Mouse (Mus musculus) lung, adult 2 months (tissue): ENCODE measurements around the gene Ccdc40. TPM values are rescaled to one million over a fixed set of nuclear protein-coding genes. Genes with fewer than 3 reads are reported as not detected.

Experiments used
- DNase-seq: peaks from one replicate; pipeline ENCODE4 v3.0.0; 2022
- H3K4me1 ChIP-seq: fragments of 200-500 bp; 2 replicates; pipeline ENCODE4 v1.6.1; 2011; ENCODE audit warnings: low read length; ENCODE audit not compliant: control insufficient read depth, insufficient read depth
- H3K4me3 ChIP-seq: fragments of 200-500 bp; replicated peaks from 2 replicates; pipeline ENCODE3; 2011; ENCODE audit warnings: low read depth, mild to moderate bottlenecking, control low read depth, low read length; ENCODE audit errors: extremely low read depth
- CTCF ChIP-seq: fragments of 200-500 bp; IDR thresholded peaks from 2 replicates; pipeline ENCODE4 v1.5.1; 2011; ENCODE audit warnings: mild to moderate bottlenecking, low read length, control low read depth; ENCODE audit not compliant: insufficient read depth
- POLR2A ChIP-seq: fragments of 200-500 bp; IDR thresholded peaks from 2 replicates; pipeline ENCODE4 v1.6.1; 2011; ENCODE audit warnings: low read depth, mild to moderate bottlenecking, control low read depth, low read length, borderline replicate concordance; ENCODE audit errors: extremely low read depth
- WGBS: fragments of 180-500 bp; shearing (Covaris S2); methylation state at CpG from one replicate; pipeline ENCODE4 v1.1.7; 2018; 5-methylcytosine and 5-hydroxymethylcytosine counted together
- polyA plus RNA-seq: library from polyadenylated mRNA; depleted of rRNA; stranded (reverse); fragments of >200 nt; gene quantifications from 2 replicates; pipeline ENCODE4 v1.2.3, GENCODE M21; 2012

Ccdc40 gene
- polyA plus RNA-seq, 1 experiment = 9.7 TPM

DNA sequence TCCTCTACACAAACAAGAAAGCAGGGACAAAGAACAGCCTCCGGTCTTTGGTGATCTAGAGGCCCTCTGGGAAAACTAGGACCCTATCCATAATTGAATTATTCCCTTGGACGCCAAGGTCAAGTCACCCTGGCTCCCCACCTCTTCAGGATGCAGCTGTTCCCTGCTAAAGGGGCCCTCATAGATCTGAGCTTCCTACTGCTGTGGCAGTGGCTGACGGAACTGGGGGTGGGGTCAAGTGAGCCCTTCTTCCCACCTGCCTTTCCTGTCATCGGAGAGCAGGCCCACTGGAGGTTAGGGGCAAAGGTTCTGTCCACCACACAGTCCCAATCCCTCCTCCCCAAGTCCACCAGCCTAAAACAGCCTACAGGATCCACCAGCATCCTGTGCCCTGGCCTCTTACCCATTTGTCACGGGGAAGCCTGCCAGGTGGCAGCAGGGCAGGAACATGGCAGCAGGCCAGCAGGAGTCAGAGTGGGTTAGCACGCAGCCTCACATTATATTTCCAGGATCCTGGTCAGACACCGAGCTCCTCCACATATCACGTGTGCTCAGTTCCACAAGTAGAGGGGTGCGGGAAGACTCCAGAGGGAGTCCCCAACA is 12.4 kb upstream of the Ccdc40 start:
- WGBS = 38% methylated on average over 9 of the region's 9 CpGs
- peaks cover 8% of the 10 kb centered on the region; the same call in 1 of the 2 replicates for H3K4me1 ChIP-seq
- DNase-seq = peak; percentile 50
- H3K4me3 ChIP-seq = no peak overlapping the region
- TF ChIP-seq POLR2A (no peak), CTCF (no peak)

DNA sequence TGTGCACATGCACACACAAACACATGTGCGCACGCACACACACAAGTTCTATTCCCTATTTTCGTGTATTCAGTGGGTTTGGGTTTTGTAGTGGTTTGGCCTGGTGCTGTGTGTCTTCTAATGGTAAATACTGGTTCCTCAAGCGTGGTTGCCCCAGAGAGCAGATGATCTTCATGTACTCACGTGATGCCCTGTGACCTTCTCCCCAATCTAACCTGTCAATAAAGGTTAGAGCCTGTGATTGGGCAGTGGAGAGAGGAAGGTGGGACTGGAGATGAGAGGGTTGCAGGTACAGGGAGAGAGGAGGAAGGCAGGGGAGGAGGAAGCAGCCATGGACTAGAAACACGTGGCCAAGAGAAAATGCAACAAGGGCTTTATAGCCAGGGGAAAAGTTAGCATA is 10.5 kb upstream of the Ccdc40 start:
- no peak for DNase-seq
- Histone ChIP-seq H3K4me1 (peaks cover 8% of the 10 kb centered on the region; the same call in 1 of the 2 replicates), H3K4me3 (no peak overlapping the region)
- TF ChIP-seq POLR2A (no peak), CTCF (no peak)
- WGBS = 84% methylated on average over 6 of the region's 6 CpGs

DNA sequence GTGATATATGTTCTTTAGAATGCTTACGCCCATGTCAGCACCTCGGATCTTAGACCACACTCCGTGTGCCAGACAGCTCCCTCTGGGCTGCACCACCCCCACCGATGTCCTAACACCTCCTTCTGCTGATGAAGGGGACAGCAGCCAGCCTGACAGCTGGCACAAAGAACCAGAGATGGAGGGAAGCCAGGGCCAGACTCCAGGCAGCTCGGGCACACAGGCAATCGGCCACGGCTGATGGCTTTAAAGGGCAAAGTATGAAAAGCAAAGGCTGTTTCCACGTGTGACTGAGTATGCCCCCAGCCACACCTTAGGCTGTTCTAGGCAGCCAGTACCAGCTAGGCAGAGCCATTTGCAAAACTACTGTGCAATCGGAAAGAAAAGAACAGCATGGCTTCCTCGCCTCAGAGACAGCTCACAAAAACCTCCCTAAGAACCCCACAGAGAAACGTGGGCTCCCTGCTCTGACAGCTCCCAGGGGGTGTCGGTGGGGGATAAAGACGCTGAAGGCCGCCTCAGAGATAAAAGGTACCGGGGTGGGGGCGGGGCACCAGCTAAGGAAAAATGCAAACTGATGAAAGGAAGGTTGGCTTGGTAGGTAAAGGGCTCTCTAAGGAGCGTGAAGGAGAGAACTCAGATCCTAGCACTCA is 8.4 kb upstream of the Ccdc40 start:
- TF ChIP-seq CTCF (no peak), POLR2A (no peak)
- WGBS = 52% methylated on average over 17 of the region's 17 CpGs
- H3K4me3 ChIP-seq = no peak overlapping the region
- H3K4me1 ChIP-seq = peaks cover 8% of the 10 kb centered on the region; the same call in 1 of the 2 replicates
- peak; percentile 40 for DNase-seq

DNA sequence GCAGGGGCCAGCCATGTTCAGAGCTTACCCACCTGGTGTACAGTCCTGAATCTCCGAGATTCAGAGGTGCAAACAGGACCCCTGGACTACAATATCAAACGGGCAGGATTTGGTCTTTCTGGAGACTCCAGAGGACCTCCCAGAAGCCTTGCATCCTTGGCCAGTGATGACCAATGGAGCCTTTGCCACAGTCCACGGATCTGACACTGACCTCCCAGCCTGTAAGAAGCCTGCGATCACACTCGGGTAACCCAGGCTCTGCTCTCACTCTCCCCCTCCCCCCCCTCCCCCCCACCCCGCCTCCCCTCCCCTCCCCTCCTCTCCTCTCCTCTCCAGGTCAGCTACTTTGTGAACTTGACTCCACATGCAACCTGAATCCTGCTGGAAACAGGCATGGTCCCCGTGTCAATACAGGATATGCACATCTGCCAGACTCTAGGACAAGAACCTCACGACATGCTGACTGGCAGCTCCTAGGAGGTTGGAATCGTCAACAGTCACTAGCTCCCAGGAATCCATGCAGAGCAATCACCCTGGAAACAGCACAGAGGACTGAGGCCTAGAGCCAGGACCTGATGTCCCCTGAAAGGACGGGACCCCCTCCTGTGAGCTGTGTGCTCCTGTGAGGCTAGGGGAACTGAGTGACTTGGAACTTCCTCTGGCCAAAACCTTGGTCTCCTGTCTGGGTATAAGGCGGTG is 6.4 kb upstream of the Ccdc40 start:
- TF ChIP-seq POLR2A (no peak), CTCF (no peak)
- Histone ChIP-seq H3K4me3 (no peak overlapping the region), H3K4me1 (0 out of 2 replicates have a peak, but pooled peaks cover 2% of the 10 kb centered on the region)
- WGBS = 70% methylated on average over 10 of the region's 11 CpGs
- no peak for DNase-seq

DNA sequence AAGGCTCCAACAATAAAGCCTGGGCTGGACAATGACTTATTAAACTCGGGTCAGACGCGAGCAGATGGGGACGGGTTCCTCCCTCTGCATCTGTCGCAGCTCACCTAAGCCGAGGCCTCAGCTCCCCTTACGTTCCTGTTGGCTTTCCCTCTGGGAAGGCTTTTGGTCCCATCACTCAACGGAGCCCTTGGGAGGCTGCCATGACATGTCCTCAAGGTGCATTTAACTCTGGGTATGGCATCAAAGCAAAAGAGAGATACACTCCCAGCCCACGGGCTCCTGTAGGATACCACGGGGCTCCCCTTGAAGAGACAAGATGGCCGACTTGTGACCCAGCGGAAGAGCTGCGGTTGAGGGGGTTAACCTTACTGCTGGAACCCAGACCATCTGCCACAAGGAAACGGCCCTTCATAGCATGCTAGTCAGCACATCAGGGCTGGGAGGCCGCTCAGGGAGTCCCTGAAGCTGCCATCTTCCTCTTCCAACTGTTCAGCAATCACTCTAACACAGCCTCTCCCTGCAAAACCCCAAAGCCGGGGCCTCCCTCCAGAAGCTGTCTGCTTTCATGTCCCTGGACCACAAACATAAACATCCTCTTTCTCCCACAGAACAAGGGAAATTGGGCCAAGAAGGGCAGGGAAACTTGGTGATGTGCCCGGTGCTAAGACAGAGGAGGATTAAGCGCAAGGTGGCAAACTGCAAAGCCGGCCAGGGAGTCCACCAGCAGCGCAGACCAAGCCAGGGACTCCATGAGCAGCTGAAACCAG is 5.1 kb upstream of the Ccdc40 start:
- DNase-seq = peak; percentile 18
- TF ChIP-seq POLR2A (no peak), CTCF (no peak)
- 63% methylated on average over 20 of the region's 20 CpGs for WGBS
- Histone ChIP-seq H3K4me1 (0 out of 2 replicates have a peak, but pooled peaks cover 2% of the 10 kb centered on the region), H3K4me3 (no peak overlapping the region)

DNA sequence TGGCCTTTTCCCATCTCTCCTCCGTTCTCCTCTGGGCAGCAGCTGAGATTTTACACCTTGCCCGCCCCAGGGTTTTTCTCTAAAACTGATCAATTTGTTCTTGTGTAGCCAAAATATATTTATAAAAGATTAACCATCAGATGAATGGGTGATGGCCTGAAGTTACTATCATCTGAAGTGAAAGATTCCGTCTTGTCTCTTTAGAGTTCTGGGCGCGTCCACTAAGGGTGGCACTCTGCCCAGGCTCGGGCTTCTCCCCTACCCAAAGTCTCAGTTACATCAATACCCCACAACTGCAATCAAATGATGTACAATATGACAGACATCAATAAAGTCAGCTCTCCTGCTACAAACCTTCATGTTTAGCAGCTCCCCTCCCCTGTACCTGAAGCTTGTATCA is 3.4 kb upstream of the Ccdc40 start:
- Histone ChIP-seq H3K4me3 (no peak overlapping the region), H3K4me1 (peaks cover 7% of the 10 kb centered on the region)
- no peak for TF ChIP-seq CTCF
- TF ChIP-seq POLR2A = no peak
- WGBS = 91% methylated on average over 6 of the region's 6 CpGs
- no peak for DNase-seq

DNA sequence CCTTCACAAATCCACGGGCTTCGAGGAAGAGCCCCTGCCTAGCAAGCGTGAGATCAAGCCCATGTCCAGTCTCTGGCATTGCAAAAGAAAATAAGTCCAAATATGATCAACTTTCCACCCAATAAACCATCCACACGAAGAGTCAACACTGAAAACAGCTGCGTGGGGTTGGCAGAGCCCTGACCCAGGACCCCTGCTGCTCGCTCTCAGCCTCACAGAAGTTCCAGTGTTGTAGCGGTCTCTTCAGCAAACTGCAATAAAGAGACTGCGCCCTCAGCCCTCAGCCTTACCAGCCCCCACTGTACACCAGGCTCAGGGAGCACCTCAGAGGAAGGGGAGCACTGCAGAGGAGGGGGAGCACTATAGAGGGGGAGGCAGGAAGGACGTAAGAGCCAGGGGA is 2.7 kb upstream of the Ccdc40 start:
- TF ChIP-seq POLR2A = no peak
- TF ChIP-seq CTCF = no peak
- H3K4me3 ChIP-seq = no peak overlapping the region
- WGBS = 80% methylated on average over 9 of the region's 9 CpGs
- H3K4me1 ChIP-seq = peaks cover 7% of the 10 kb centered on the region
- no peak for DNase-seq

DNA sequence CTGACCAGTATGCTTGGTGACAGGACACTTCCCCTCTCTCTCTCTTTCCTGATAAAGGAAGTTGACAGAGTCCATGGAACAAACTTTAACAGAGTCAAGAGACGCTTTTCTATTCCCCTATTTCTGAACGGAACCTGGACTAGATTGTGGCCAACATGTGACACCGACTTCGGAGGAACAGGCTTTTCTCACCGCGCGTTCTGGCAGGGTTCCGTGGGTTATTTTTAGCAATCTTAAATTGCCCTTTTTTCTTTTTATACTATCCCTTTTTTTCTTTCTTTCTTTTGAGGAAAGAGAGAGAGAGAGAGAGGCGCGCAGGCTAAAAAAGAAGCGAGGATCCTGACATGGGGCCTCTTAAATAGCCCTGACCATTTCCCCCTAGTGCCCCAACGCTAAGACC is 781 bp upstream of the Ccdc40 start:
- TF ChIP-seq POLR2A = no peak
- no peak for TF ChIP-seq CTCF
- Histone ChIP-seq H3K4me1 (peaks cover 7% of the 10 kb centered on the region), H3K4me3 (peak overlapping the region; percentile 68)
- no peak for DNase-seq
- 5% methylated on average over 12 of the region's 12 CpGs for WGBS
